Mouse (Mus musculus) ovary, adult 2 months (tissue): ENCODE data around the gene Snx21. TPM values are rescaled to one million over a fixed set of nuclear protein-coding genes. Genes with fewer than 3 reads are reported as not detected.

Experiments
- polyA plus RNA-seq: library from polyadenylated mRNA; depleted of rRNA; stranded (reverse); fragments of >200 nt; gene quantifications from 2 replicates; pipeline ENCODE4 v1.2.3, GENCODE M21; 2012; rRNA removed

The Snx21 gene
- 62.2 and 74.1 TPM in 2 replicates for polyA plus RNA-seq

GRCm38 (mm10) chr2:164785481-164786387, at the start of gene Snx21:
Gene Snx21, plus strand, starts transcription at chr2:164785823.

GRCm38 (mm10) chr2:164745843-164746479, 39.7 kb upstream of the Snx21 start, which contains the start of the genes Wfdc3 and Dnttip1:
Gene Wfdc3, minus strand, starts transcription at chr2:164745931.
Gene Dnttip1, plus strand, starts transcription at chr2:164745983.

GRCm38 (mm10) chr2:164769258-164770037, 16.2 kb upstream of the Snx21 start, which contains the start of gene Ube2c:
Gene Ube2c, plus strand, starts transcription at chr2:164769898.

DNA sequence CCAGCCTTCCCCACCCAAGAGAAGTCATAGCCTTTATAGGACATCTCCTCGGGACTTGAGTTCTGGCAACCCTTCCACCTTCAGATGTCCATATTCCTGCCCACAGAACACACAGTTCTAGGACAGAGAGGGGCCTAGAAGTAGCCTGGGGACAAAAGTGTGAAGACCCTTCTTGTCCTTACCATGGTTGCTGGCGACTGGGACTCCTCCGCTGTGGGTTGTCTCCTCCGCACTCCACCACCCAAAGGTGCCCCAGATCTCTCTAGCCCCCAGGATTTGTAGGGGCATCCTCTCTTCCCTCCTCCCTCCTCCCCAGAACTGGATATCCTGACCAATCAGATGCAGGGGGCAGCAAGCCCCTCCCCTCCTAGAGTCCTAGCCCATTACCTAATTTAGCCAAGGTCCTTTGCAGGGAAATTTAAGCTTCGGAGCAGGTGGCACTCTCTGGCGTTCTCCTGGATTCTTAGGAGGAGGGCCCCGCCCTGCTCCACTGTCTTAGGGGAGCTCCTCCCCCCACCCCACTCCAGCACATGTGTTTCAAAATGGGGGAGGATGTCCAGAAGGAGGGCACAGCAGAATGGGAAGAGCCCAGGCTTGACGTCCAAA, 6.0 kb upstream of the Snx21 start, which contains the start of gene Tnnc2:
Tnnc2 (minus strand) TSS at position 487 of the 606 bp plus-strand sequence.

GRCm38 (mm10) chr2:164804533-164805331, 19.1 kb downstream of the Snx21 start, which contains the start of the genes Acot8 and Zswim3:
Gene Acot8, minus strand, starts transcription at chr2:164804882.
Gene Zswim3, plus strand, starts transcription at chr2:164805098.

GRCm38 (mm10) chr2:164822636-164823165, 37.1 kb downstream of the Snx21 start, which contains the start of gene Zswim1:
Gene Zswim1, plus strand, starts transcription at chr2:164822686.

DNA sequence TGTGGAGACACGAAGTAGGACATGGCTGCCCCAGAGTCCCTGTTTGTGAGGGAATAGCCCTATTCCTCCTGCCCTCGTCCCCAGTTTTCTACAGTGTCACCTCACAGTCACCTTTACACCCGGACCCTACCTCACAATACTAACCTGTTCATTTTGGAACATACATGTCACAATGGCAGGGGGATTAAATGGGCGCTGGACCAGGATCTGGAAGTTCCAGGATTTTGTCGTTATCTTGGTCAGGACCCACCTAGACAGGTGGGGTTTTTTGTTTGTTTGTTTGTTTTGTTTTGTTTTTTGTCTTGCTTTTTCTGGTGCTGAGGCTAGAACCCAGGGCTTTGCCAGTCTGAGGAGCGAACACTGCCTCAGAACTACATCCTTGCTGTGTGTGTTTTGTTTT, 42.8 kb downstream of the Snx21 start, which contains the start of gene Spata25:
Spata25 (minus strand) TSS at position 101 of the 400 bp plus-strand sequence.

DNA sequence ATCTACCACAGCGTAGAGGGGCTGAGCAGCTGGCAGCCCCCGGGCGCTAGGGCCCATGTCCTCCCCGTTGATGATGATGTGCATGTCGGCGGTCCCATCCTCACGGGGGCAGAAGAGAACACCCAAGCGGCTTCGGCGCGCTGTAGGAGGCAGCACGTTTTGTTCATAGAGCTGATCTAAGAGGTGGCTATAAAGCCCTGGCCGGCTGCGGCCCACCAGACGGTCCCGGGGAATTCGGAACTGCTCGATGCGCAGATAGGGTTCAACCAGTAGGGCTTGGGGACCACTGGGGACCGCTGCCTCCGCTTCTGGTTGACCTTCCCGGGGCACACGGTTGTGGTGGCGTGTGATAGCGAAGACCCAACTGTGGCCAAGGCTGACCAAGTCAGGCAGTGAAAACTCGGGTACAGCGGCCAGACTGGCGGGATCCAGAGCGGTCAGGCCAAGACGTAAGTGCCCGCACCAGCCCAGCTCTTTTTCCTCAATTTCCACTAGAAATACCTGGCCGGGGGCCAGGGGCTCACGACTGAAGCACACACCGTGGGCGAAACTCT, 47.2 kb downstream of the Snx21 start, which contains the start of gene Ctsa:
Ctsa (plus strand) TSS at position 126 of the 554 bp plus-strand sequence.

DNA sequence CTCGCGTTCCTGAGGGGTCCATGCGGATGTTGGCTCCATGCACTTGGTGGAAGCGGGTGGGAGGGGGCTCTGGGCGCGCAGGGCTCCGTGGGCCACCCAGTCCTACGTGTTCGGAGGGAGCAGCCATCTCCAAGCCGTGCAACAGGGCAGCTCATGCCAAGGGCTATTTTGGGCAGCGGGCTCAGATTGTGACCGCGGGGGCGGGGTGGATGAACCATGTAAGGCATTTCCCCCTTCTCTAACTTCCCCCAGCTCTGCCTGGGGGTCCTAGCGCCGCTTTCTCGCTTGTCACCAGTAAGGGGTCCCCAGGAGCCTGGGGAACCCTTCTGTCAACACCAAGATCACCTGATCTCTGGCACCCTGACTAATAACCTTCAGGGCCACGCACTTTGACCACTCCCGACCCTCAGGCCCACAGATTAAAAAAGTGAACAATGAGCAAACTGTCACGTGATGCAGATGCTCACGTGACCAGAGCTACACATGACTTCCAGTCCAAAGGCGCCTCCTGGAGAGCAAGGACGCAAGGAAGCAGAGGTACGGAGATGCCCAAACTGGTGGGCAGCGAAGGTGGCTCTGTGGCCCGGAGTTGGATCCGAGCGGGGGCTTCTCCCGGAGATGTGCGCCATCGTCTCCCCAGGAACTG, 47.8 kb downstream of the Snx21 start, which contains the start of gene Neurl2:
Neurl2 (minus strand) TSS at position 143 of the 646 bp plus-strand sequence.

Other genes with a start within 250 kb of the Snx21 start
- gene Wfdc2, start 223.4 kb upstream of the Snx21 start, polyA plus RNA-seq, result 222 and 266 TPM in 2 replicates
- gene Spint3, start 212.4 kb upstream of the Snx21 start, polyA plus RNA-seq, result not detected in 2 replicates
- 1.2 TPM in 2 replicates for gene Wfdc6a, start 200.4 kb upstream of the Snx21 start, polyA plus RNA-seq
- gene Eppin, start 192.2 kb upstream of the Snx21 start, polyA plus RNA-seq, result 1.6 and 1.7 TPM in 2 replicates
- gene Wfdc6b, start 172.3 kb upstream of the Snx21 start, polyA plus RNA-seq, result 0.36 and 0.62 TPM in 2 replicates
- gene Wfdc8, start 172.2 kb upstream of the Snx21 start, polyA plus RNA-seq, result 1.0 and 1.4 TPM in 2 replicates
- 0.33 TPM in 1 of 2 replicates, not detected in the other for gene Wfdc16, start 147.0 kb upstream of the Snx21 start, polyA plus RNA-seq
- gene Wfdc10, start 129.8 kb upstream of the Snx21 start, polyA plus RNA-seq, result 44.5 and 78.3 TPM in 2 replicates
- gene Wfdc9, start 129.2 kb upstream of the Snx21 start, polyA plus RNA-seq, result not detected in 2 replicates
- gene Wfdc11, start 111.7 kb upstream of the Snx21 start, polyA plus RNA-seq, result not detected in 2 replicates
- gene Wfdc13, start 100.7 kb upstream of the Snx21 start, polyA plus RNA-seq, result 0.49 and 0.74 TPM in 2 replicates
- not detected in 2 replicates for gene Spint4, start 87.3 kb upstream of the Snx21 start, polyA plus RNA-seq
- not detected in 2 replicates for gene Spint5, start 70.5 kb upstream of the Snx21 start, polyA plus RNA-seq
- 1.3 and 2.9 TPM in 2 replicates for gene Wfdc3, start 39.9 kb upstream of the Snx21 start, polyA plus RNA-seq
- 70.1 and 74.7 TPM in 2 replicates for gene Dnttip1, start 39.8 kb upstream of the Snx21 start, polyA plus RNA-seq
- gene Ube2c, start 15.9 kb upstream of the Snx21 start, polyA plus RNA-seq, result 63.8 and 111 TPM in 2 replicates
- gene Tnnc2, start 5.9 kb upstream of the Snx21 start, polyA plus RNA-seq, result 0.77 TPM in 1 of 2 replicates, not detected in the other
- 55.4 and 62.0 TPM in 2 replicates for gene Acot8, start 19.1 kb downstream of the Snx21 start, polyA plus RNA-seq
- gene Zswim3, start 19.3 kb downstream of the Snx21 start, polyA plus RNA-seq, result 4.4 and 4.9 TPM in 2 replicates
- gene Zswim1, start 36.9 kb downstream of the Snx21 start, polyA plus RNA-seq, result 16.5 and 18.3 TPM in 2 replicates
- gene Spata25, start 42.7 kb downstream of the Snx21 start, polyA plus RNA-seq, result 0.44 and 0.46 TPM in 2 replicates
- gene Ctsa, start 47.0 kb downstream of the Snx21 start, polyA plus RNA-seq, result 262 and 403 TPM in 2 replicates
- gene Neurl2, start 47.6 kb downstream of the Snx21 start, polyA plus RNA-seq, result 15.8 and 20.4 TPM in 2 replicates
- 173 and 213 TPM in 2 replicates for gene Pltp, start 71.9 kb downstream of the Snx21 start, polyA plus RNA-seq
- gene Pcif1, start 93.5 kb downstream of the Snx21 start, polyA plus RNA-seq, result 46.6 and 47.4 TPM in 2 replicates
- gene Zfp335, start 125.9 kb downstream of the Snx21 start, polyA plus RNA-seq, result 43.6 and 45.0 TPM in 2 replicates
- 9.3 and 10.8 TPM in 2 replicates for gene Mmp9, start 155.0 kb downstream of the Snx21 start, polyA plus RNA-seq
- 4.0 and 4.2 TPM in 2 replicates for gene Slc12a5, start 175.0 kb downstream of the Snx21 start, polyA plus RNA-seq
- 42.2 and 48.5 TPM in 2 replicates for gene Ncoa5, start 249.0 kb downstream of the Snx21 start, polyA plus RNA-seq